Mouse (Mus musculus): ENCODE results near the gene Ddx23.

The Ddx23 gene

GRCm38 (mm10) chr15:98632107-98632744 is 30.5 kb downstream of the Ddx23 start:
- DNase-seq (ENCODE audit: low spot score) = peak; percentile 71

DNA sequence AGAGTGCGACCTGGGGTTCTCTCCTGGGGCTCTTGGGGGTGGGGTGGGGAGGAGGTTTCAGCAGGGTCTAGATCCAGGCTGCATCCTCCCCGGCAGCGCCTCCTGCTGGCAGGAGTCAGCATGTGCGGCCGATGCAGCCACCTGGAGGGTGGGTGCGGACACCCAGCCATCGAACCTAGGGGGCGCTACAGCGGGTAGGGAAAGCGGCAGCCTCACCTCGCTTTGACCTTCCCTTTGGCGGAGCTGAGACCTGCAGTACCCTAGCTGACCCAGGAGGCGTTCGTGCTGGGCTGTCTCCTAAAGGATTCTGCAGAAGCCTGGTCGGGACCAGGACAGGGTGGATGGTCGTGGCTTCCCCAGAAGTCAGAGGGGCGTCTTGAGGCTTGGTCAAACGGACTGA is 31.2 kb downstream of the Ddx23 start:
- peak; percentile 87 for DNase-seq (ENCODE audit: low spot score)

DNA sequence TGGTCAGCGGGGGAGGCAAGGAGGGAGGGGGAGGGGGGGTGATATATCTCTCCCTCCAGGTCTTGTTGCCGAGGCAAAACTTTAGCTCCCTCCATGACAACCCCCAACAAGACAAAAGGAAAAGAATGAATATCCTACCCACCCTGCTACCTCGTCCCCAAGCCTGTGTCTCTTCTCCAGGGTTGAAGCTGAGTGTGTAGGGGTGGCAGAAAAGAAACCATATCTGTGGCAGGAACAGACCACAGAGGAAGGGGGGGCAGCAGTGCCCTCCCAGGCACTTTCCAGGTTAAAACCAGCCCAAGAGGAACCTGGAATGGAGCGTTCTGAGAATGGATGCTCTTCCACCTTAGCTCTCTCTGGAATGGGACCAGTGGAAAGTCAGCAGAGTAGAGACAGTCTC is 32.2 kb downstream of the Ddx23 start, which contains the start of gene Cacnb3:
Cacnb3 (plus strand) TSS at position 301 of the 400 bp plus-strand sequence.
- no peak for DNase-seq (ENCODE audit: low spot score)

- DNase-seq (ENCODE audit: low spot score) = no peak
Measured at GRCm38 (mm10) chr15:98629464-98629863, 33.2 kb downstream of the Ddx23 start.

GRCm38 (mm10) chr15:98628589-98629254 is 34.0 kb downstream of the Ddx23 start:
- no peak for DNase-seq (ENCODE audit: low spot score)

DNA sequence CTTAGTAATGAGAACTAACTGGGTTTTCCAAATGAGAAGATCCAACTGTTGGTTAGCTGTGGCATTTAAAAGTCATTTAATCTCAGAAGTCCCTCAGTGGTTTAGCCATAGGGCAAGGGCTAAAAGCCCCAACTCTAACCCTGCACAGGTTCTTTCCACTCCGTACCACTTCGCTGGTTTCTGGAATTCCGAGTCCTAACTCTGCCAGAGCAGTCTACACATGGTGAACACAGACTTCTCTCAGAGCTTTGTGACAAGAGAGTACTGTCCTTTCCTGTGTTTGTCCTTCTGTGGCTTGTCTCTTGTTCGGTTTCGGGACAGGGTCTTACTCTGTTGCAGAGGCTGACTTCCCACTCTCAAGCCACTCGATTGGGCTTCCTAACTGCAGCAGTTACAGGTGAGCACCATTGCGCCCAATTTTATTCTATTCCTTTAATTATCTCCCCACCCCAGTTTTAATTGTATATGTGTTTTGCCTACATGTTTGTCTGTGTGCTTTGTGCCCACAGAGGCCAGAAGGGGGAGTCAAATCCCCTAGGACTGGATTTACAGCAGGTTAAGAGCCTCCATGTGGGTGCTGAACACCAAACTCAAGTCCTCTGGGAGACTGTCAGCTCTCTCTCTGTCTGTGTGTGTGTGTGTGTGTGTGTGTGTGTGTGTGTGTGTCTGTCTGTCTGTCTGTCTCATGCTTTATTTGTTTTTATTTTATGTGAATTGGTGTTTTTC is 36.0 kb downstream of the Ddx23 start:
- DNase-seq (ENCODE audit: low spot score) = no peak

GRCm38 (mm10) chr15:98626078-98626477 is 36.6 kb downstream of the Ddx23 start:
- no peak for DNase-seq (ENCODE audit: low spot score)

DNA sequence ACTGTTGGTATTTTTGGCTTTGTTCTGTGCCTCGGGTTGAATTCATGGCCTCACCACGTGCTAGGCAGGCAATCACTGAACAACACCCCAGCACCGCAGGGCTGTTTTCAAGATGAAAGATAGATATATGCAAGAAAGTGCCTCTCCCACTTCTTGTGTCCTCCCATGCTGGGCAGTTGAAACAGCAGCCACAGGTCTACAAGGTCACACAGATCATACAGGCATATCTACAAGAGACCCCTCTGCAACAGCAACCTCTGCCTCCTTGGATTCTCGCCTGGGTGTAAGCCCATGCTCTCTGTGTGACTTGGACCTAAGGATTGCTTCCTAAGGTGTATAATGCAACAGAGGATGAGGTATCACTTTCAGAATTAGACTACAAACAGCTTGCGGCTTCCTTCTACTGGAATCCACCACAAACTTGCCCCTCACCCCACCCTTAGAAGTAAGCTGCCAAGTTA is 39.3 kb downstream of the Ddx23 start:
- no peak for DNase-seq (ENCODE audit: low spot score)

- peak; percentile 77 for DNase-seq (ENCODE audit: low spot score)
Measured at GRCm38 (mm10) chr15:98622721-98623120, 40.0 kb downstream of the Ddx23 start.

GRCm38 (mm10) chr15:98622199-98622598 is 40.5 kb downstream of the Ddx23 start:
- peak; percentile 50 for DNase-seq (ENCODE audit: low spot score)

DNA sequence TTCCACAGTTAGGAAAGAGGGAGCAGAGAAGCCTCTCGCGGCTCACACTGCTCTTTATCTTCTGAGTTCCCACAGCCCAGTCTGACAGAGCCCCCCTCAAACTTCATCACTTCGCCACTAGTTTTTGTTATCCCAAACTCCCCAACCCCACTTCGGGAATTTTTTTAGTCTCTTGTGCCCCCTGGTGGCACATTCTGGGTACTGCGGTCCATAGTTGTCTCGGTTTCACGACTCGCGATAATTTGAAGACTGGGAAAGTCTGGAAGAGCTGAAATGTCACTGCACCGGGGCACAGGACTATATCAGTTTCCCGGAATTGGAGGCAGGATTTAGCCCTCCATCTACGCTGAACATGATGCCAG is 45.5 kb downstream of the Ddx23 start:
- DNase-seq (ENCODE audit: low spot score) = no peak

DNA sequence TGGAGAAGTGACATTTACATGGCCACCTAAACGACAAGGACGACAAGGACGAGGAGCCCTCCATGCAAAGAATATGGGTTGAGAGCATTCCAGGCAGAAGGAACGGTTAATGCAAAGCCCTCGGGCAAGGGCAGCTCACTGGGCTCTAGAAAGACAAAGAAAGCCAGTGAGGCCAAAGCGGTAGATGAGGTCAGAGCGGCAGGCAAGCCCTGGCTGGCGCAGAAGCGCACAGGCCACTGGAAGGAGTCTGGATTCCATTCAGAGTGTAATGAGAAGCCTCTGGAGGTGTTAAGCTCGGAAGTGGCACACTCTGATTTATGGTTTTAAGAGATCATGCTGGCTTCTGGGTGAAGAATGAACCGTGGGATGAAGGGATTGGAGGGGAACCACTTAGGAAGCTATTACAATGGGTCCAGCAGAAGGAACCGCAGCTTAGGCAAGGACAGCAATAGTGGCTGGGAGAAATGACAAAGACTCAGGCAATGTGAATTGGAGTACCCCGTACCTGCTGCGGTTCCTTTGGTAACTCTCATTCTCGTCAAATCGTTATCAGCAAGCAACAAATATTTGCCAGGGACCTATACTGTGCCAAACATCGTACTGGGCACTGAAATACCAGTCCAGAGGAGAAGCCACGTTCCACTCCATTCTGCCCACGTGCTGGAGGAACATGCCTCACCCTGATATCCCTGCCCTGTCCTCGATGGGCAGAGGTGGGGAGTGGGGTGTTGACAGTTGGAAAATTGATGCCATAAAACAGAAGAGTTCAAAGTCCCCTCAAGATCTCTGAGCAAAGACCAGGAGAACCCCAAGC is 46.1 kb downstream of the Ddx23 start:
- DNase-seq (ENCODE audit: low spot score) = no peak

GRCm38 (mm10) chr15:98615751-98616150 is 46.9 kb downstream of the Ddx23 start:
- no peak for DNase-seq (ENCODE audit: low spot score)

DNA sequence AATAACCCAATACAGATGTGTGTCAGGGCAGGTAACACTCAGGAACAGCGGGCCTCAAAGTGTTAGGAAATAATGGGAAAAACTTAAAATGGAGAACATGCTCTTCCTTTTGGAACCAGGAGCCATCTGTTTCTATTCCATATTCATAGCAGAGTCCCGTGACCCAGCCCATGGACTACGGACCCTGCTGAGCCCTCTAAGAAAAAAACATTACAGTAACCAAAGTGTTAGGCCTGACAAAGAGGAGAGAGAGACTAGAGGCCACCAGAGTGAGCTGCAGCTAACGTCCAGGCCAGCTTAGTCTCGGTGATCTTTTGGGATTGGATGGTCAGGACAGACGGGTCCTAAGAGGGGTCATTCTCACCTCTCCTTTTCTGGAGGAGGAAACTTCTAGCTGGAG is 47.7 kb downstream of the Ddx23 start:
- DNase-seq (ENCODE audit: low spot score) = no peak

DNA sequence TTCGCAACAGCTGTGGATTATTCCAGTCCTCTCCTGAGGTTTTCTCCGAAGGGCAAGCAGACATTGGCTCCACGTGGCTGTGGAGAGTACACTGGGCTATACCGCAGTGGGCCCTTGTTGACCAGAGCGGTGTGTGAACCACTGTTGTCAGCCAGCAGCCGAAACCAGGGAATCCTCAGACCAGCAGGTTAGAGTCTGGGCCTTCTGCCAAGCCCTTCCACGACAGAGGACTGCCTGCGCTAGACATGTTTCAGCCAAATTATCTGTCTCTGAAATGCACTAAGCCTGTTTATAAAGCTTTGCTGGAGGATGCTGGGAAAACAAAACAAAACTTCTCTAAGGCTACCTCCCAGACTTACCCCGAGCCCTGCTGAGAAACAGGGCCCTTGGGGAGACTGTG is 48.1 kb downstream of the Ddx23 start:
- DNase-seq (ENCODE audit: low spot score) = no peak

DNA sequence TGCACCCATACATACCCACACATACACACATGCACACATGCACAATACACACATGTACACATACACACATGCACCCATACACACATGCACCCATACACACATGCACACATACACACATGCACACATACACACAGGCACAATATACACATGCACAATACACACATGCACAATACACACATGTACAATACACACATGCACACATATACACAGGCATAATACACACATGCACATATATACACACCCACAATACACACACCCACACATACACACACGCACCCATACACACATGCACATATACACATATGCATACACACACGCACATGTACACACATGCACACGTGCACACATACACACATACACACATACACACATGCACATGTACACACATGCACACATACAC is 50.5 kb downstream of the Ddx23 start:
- no peak for DNase-seq (ENCODE audit: low spot score)

DNA sequence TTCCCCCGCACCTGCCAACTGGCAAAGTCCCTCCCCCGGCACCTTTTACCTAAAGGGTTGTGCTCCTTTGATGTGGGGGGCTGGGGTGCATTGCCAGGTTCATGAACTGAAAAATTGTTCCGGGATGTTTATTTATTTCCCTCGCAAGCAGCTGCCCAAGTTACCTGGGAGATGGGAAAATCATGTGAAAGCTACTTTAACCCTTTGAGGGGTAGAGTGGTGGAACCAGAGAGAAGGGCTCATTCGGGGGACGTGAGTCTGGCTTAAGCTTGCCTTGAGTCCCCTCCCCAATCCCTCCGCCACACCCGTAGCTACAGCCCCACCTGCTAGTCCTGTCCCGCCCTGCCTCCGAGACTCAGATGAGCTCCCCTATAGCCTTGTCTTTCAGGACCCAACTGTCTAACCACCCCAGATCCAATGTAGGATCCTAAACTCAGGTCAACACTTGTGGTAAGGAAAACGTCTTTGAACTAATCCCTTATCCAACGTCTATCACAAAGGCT is 52.5 kb downstream of the Ddx23 start:
- DNase-seq (ENCODE audit: low spot score) = no peak

DNA sequence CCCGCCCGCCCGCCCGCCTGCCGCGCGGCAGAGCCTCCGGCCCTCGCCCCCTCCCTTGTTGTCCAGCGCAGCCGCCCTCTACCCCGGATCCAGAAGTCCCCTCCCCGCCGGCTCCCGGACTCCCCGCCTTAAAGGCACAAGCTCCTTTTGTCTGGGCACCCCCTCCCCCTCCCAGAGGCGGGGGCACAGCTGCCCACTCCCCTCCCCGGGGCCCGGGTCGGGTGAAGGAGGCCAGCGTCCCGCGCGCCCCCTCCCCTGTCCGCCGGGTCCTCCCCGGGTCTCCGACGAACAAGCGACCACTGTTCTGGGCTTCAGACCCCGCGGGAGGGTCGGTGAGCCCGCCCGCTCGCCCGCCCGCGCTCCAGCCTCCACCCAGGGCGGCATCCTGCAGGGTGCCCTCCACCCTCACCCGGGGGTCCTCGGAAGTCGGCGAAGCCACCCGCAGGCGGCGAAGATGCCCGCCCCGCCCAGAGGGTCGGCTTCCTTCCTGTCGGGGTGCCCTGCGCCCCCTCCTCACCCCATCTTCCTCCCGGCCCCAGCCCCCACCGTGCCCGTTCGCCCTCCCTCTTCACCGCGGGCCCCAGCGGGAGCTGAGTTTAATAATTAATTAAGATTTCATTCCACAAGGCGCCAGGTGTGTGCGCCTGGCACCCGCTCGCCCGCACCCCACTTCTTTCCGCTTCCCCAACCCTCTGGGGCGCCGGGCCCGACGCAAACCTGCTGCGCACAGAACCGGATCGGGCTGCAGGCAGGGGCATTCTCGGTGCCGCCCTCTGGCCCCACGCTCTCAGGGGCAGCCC is 53.2 kb downstream of the Ddx23 start, which contains the start of gene Adcy6:
Adcy6 (minus strand) TSS at position 746 of the 800 bp plus-strand sequence.
- DNase-seq (ENCODE audit: low spot score) = peak; percentile 59

DNA sequence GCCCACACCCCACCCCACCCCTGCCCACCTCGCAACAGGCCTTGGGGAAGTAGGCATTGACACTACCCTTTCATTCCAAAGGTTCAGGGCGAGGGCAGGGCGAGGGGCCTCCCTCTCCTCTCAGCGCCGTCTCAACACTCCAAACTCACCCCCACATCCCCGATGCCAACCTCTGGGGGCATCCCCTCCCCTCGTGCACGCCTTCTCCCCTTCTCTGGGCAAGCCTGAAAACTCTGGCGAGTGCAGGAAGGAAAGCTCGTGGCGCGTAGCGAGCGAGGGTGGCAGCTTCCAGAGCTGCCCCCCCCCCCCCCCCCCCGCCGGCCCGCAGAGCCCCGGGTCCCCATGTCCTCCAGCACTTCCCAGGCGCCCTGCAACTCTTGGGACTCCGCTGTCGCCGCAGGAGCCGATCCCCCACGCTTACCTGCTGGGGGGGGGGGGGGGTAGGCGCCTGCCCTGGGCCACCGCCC is 53.9 kb downstream of the Ddx23 start:
- DNase-seq (ENCODE audit: low spot score) = no peak

DNA sequence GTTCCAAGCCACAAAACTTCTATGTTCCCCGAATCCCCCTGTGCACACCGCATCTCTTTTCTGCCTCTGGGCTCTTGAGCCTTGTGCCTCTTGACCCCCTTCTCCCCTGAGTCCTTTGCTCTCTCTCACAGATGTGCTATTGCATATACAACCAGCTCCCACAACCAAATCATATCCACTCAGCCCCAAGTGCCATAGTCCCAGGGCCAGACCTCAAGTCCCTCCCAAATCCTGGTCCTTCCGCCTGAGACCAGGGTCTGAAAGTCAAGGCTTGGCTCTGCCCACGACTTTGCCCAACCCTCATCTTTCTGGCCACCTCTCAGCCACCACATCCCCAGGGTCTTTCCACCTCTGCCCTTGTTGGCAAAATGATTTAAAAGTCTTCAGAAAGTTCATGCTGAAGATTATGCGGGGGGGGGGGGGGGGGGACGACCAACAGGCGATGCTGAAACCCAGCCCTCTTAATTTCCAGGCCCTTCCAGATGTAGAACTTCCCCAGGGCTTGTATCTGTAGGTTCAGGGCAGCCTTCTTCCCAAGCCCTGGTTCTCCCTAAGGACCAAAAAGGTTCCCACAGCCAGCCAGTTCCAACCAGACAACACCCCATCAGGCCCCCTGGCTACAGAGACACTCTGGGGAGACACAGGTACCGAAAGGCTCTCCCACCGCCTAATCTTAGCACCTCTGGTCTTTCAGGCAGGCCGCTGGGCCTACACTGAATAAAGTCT is 54.5 kb downstream of the Ddx23 start:
- DNase-seq (ENCODE audit: low spot score) = no peak

All from testis, postnatal 14 days (tissue).